Mouse (Mus musculus) intestine, embryonic 16.5 days (tissue): Measurements from ENCODE around the gene Ifitm10. TPM values are rescaled to one million over a fixed set of nuclear protein-coding genes. Genes with fewer than 3 reads are reported as not detected.

ENCODE experiments used
- ATAC-seq: fragments of 200-750 bp; cut with Nextera tagmentation; 2 replicates; pipeline ENCODE4 v1.8.0; 2017; ENCODE audit warnings: moderate TSS enrichment, moderate library complexity
- H3K27ac ChIP-seq: fragments of 300-500 bp; sonication (generic); 2 replicates; pipeline ENCODE4 v1.5.1; 2014; ENCODE audit warnings: mild to moderate bottlenecking, low read length
- H3K27me3 ChIP-seq: fragments of 300-500 bp; sonication (generic); replicated peaks from 2 replicates; pipeline ENCODE4 v1.6.1; 2014; ENCODE audit warnings: low read length, control low read depth, mixed read lengths; ENCODE audit not compliant: control insufficient read depth, insufficient read depth
- H3K36me3 ChIP-seq: fragments of 300-500 bp; sonication (generic); 2 replicates; pipeline ENCODE4 v1.6.1; 2014; ENCODE audit warnings: low read length, control low read depth; ENCODE audit not compliant: control insufficient read depth, insufficient read depth
- H3K4me1 ChIP-seq: fragments of 300-500 bp; sonication (generic); 2 replicates; pipeline ENCODE4 v1.6.1; 2014; ENCODE audit warnings: low read length, control low read depth, mixed read lengths; ENCODE audit not compliant: control insufficient read depth, insufficient read depth
- H3K4me2 ChIP-seq: fragments of 300-500 bp; sonication (generic); 2 replicates; pipeline ENCODE4 v1.6.1; 2014; ENCODE audit warnings: low read depth, low read length, control low read depth
- H3K4me3 ChIP-seq: fragments of 300-500 bp; sonication (generic); 2 replicates; pipeline ENCODE4 v1.5.1; 2014; ENCODE audit warnings: mild to moderate bottlenecking, low read length
- H3K9ac ChIP-seq: fragments of 300-500 bp; sonication (generic); 2 replicates; pipeline ENCODE4 v1.6.1; 2014; ENCODE audit warnings: low read depth, low read length
- H3K9me3 ChIP-seq: fragments of 300-500 bp; sonication (generic); 2 replicates; pipeline ENCODE4 v1.6.1; 2016; ENCODE audit warnings: low read length, control low read depth; ENCODE audit not compliant: control insufficient read depth
- WGBS: fragments of 180-500 bp; shearing (Covaris S2); extraction: QIAGEN DNeasy Blood & Tissue Kit; methylation state at CpG from one replicate; pipeline ENCODE4 v1.1.7; 2014; 5-methylcytosine and 5-hydroxymethylcytosine counted together
- polyA plus RNA-seq: library from polyadenylated mRNA; unstranded; fragments of >200 nt; fragmentation: Nextera tagmentation; extraction: Ambion mirVana; gene quantifications from 2 replicates; pipeline ENCODE4 v1.2.1, GENCODE M21; 2015

Ifitm10 gene
- polyA plus RNA-seq, 1 experiment from 2014 or later, result 1.8 TPM

- Histone ChIP-seq H3K27ac (no peak overlapping the region; the same call in 1 of the 2 replicates), H3K9ac (no peak overlapping the region), H3K9me3 (no peaks in the 10 kb centered on the region), H3K4me3 (no peak overlapping the region), H3K4me1 (no peaks in the 10 kb centered on the region), H3K4me2 (no peak overlapping the region), H3K36me3 (no peaks in the 10 kb centered on the region), H3K27me3 (no peaks in the 10 kb centered on the region)
- 68% methylated on average over 6 of the region's 6 CpGs for WGBS
- ATAC-seq, result no peak
These were observed 21.0 kb upstream of the Ifitm10 start for GRCm38 (mm10) chr7:142394261-142395190.

- H3K4me2 ChIP-seq, result no peak overlapping the region
- ATAC-seq, result no peak
- no peaks in the 10 kb centered on the region for H3K36me3 ChIP-seq
- H3K4me3 ChIP-seq, result no peak overlapping the region
- H3K27ac ChIP-seq, result no peak overlapping the region
- no peaks in the 10 kb centered on the region for H3K27me3 ChIP-seq
- H3K4me1 ChIP-seq, result peaks cover 1% of the 10 kb centered on the region; the same call in 1 of the 2 replicates
- 35% methylated on average over 4 of the region's 4 CpGs for WGBS
- H3K9ac ChIP-seq, result no peak overlapping the region
- H3K9me3 ChIP-seq, result no peaks in the 10 kb centered on the region
These were observed 19.6 kb upstream of the Ifitm10 start for GRCm38 (mm10) chr7:142393191-142393590.

- no peaks in the 10 kb centered on the region for H3K9me3 ChIP-seq
- 64% methylated on average over 4 of the region's 4 CpGs for WGBS
- no peak overlapping the region for H3K27ac ChIP-seq
- H3K27me3 ChIP-seq, result no peaks in the 10 kb centered on the region
- H3K4me1 ChIP-seq, result peaks cover 8% of the 10 kb centered on the region
- H3K4me3 ChIP-seq, result no peak overlapping the region
- ATAC-seq, result no peak
- H3K9ac ChIP-seq, result no peak overlapping the region
- H3K36me3 ChIP-seq, result no peaks in the 10 kb centered on the region
- H3K4me2 ChIP-seq, result no peak overlapping the region
These were observed 18.1 kb upstream of the Ifitm10 start for GRCm38 (mm10) chr7:142391609-142392008.

GRCm38 (mm10) chr7:142391108-142391507 lies 17.6 kb upstream of the Ifitm10 start:
- Histone ChIP-seq H3K4me2 (no peak overlapping the region), H3K9me3 (no peaks in the 10 kb centered on the region), H3K4me1 (peaks cover 13% of the 10 kb centered on the region), H3K9ac (no peak overlapping the region), H3K27me3 (no peaks in the 10 kb centered on the region), H3K27ac (no peak overlapping the region), H3K36me3 (no peaks in the 10 kb centered on the region), H3K4me3 (no peak overlapping the region)
- no peak for ATAC-seq
- WGBS, result 73% methylated on average over 3 of the region's 3 CpGs

- ATAC-seq, result no peak
- H3K4me1 ChIP-seq, result peaks cover 22% of the 10 kb centered on the region
- no peak overlapping the region for H3K4me2 ChIP-seq
- H3K27ac ChIP-seq, result no peak overlapping the region
- H3K27me3 ChIP-seq, result no peaks in the 10 kb centered on the region
- WGBS, result 91% methylated on average over 3 of the region's 3 CpGs
- H3K36me3 ChIP-seq, result peaks cover 2% of the 10 kb centered on the region; the same call in 1 of the 2 replicates
- no peaks in the 10 kb centered on the region for H3K9me3 ChIP-seq
- no peak overlapping the region for H3K9ac ChIP-seq
- H3K4me3 ChIP-seq, result no peak overlapping the region
These were observed 16.6 kb upstream of the Ifitm10 start for GRCm38 (mm10) chr7:142389961-142390650.

- H3K4me1 ChIP-seq, result peaks cover 22% of the 10 kb centered on the region
- no peaks in the 10 kb centered on the region for H3K9me3 ChIP-seq
- ATAC-seq, result no peak
- peaks cover 8% of the 10 kb centered on the region; the same call in 1 of the 2 replicates for H3K36me3 ChIP-seq
- H3K4me3 ChIP-seq, result no peak overlapping the region
- WGBS, result 97% methylated on average over 2 of the region's 2 CpGs
- H3K4me2 ChIP-seq, result no peak overlapping the region
- no peak overlapping the region for H3K9ac ChIP-seq
- H3K27ac ChIP-seq, result no peak overlapping the region; the same call in 1 of the 2 replicates
- H3K27me3 ChIP-seq, result no peaks in the 10 kb centered on the region
These were observed 15.2 kb upstream of the Ifitm10 start for GRCm38 (mm10) chr7:142388740-142389139.

- ATAC-seq, result no peak
- Histone ChIP-seq H3K9me3 (no peaks in the 10 kb centered on the region), H3K36me3 (peaks cover 12% of the 10 kb centered on the region), H3K4me1 (peaks cover 22% of the 10 kb centered on the region), H3K4me2 (peak overlapping the region; percentile 93), H3K27ac (peak overlapping the region; percentile 81), H3K9ac (0 out of 2 replicates have a peak overlapping the region, but pooled peaks have one; percentile 5), H3K27me3 (no peaks in the 10 kb centered on the region), H3K4me3 (peak overlapping the region; percentile 92)
- WGBS, result 89% methylated on average over 1 of the region's 1 CpGs
These were observed 14.6 kb upstream of the Ifitm10 start for GRCm38 (mm10) chr7:142388198-142388597.

GRCm38 (mm10) chr7:142387419-142388148 lies 14.0 kb upstream of the Ifitm10 start, which contains the start of gene Ctsd:
Ctsd (minus strand) TSS chr7:142388038.
- H3K4me3 ChIP-seq, result peak within 1 kb of the TSS; percentile 92
- peak within 1 kb of the TSS; percentile 87 for H3K9ac ChIP-seq
- no peaks in the 10 kb centered on the region for H3K9me3 ChIP-seq
- peak within 1 kb of the TSS; percentile 93 for H3K4me2 ChIP-seq
- ATAC-seq, result peak; percentile 97
- WGBS, result under 1% methylated on average over 55 of the region's 55 CpGs
- peaks cover 22% of the 10 kb centered on the region for H3K4me1 ChIP-seq
- H3K27ac ChIP-seq, result peak within 1 kb of the TSS; percentile 81
- H3K27me3 ChIP-seq, result no peaks in the 10 kb centered on the region
- H3K36me3 ChIP-seq, result peaks cover 18% of the 10 kb centered on the region
